Mouse (Mus musculus): Measurements from ENCODE around the gene Txlnb. TPM values are rescaled to one million over a fixed set of nuclear protein-coding genes. Genes with fewer than 3 reads are reported as not detected.

The Txlnb gene
- polyA plus RNA-seq (2012; rRNA removed) = 0.53 and 0.61 TPM in 2 replicates

DNA sequence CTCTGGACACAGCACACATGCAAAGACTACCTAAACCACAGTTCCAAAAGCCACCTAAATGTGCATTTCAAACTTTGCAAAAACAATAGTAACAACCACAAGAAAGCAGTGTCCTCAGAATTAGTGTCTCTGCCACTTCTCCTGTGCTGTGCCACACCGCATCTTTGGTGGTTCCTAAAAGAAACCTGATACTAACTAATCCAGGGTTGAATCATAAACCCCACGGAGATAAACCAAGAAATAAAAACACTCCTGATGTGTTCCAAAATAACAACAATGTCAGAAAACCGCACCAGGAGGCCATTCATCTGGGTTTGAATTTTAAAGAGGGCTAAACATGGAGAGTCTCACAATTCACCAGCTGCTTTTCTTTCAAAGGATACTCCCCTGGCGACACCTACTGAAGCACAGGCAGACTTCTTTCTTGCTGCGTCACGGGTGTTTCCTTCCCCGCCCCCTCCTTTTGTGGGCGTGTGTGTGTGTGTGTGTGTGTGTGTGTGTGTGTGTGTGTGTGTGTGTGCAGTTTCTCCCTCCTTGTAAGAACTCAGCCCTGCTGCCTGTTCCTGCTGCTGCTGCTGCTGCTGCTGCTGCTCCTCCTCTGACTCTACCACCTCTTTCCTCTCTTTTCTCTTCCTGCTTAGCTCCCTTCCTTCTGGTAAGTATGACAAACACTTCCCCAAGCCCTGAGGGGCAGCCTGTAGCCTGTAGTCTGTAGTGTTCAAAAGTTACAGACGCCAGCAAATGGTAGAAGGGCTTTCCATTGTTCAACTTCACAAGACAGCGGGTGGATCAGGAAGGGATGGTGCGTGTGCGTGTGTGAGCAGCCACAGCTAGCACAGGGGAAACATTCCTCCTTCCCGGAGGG, at the start of gene Txlnb:
Gene Txlnb, plus strand, starts transcription at position 460 of the 865 bp plus-strand sequence.
- peak within 1 kb of the TSS; percentile 72 for H3K27ac ChIP-seq (ENCODE audit: control insufficient read depth, insufficient read depth, low read depth, low read length)
- peaks cover 4% of the 10 kb centered on the region; the same call in 1 of the 2 replicates for H3K4me1 ChIP-seq (ENCODE audit: control insufficient read depth, insufficient read depth, low read length)
- no peaks in the 10 kb centered on the region for H3K27me3 ChIP-seq (ENCODE audit: control insufficient read depth, insufficient read depth, low read length)
- TF ChIP-seq POLR2A (IDR thresholded peaks at IDR 0.05; ENCODE audit: control insufficient read depth, low read depth, low read length) (no peak), CTCF (IDR thresholded peaks at IDR 0.05; ENCODE audit: control insufficient read depth, insufficient read depth, insufficient replicate concordance, low read depth, low read length) (no peak)
- H3K4me3 ChIP-seq (ENCODE audit: control insufficient read depth, low read depth, low read length) = no peak within 1 kb of the TSS
- no peaks in the 10 kb centered on the region for H3K36me3 ChIP-seq (ENCODE audit: control insufficient read depth, insufficient read depth, low read length)

DNA sequence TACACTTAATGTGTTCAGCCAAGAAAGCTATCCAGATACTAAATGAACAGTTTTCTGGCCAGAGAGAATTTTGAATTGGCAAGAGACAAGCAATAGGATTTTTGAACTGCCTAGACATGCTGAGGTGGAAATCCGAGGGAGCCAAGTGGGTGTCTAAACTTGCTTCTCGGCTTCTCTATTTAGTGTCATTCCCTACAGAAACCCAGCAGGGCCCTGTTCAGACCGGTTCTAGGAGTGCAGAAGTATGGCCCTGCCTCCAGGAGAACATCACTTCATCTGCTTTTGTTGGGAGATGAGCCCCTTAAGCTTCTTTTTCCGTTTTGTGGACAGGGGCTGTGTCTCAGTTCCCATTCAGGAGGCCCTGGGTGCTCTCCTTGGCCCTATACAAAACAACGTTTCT, 43.5 kb upstream of the Txlnb start:
- H3K4me3 ChIP-seq (ENCODE audit: control insufficient read depth, low read depth, low read length) = no peak overlapping the region
- H3K4me1 ChIP-seq (ENCODE audit: control insufficient read depth, insufficient read depth, low read length) = no peaks in the 10 kb centered on the region
- H3K27me3 ChIP-seq (ENCODE audit: control insufficient read depth, insufficient read depth, low read length) = no peaks in the 10 kb centered on the region
- H3K36me3 ChIP-seq (ENCODE audit: control insufficient read depth, insufficient read depth, low read length) = no peaks in the 10 kb centered on the region
- no peak overlapping the region for H3K27ac ChIP-seq (ENCODE audit: control insufficient read depth, insufficient read depth, low read depth, low read length)
- TF ChIP-seq CTCF (IDR thresholded peaks at IDR 0.05; ENCODE audit: control insufficient read depth, insufficient read depth, insufficient replicate concordance, low read depth, low read length) (no peak), POLR2A (IDR thresholded peaks at IDR 0.05; ENCODE audit: control insufficient read depth, low read depth, low read length) (no peak)

GRCm38 (mm10) chr10:17759772-17760171, 36.3 kb upstream of the Txlnb start:
- H3K36me3 ChIP-seq (ENCODE audit: control insufficient read depth, insufficient read depth, low read length) = no peaks in the 10 kb centered on the region

DNA sequence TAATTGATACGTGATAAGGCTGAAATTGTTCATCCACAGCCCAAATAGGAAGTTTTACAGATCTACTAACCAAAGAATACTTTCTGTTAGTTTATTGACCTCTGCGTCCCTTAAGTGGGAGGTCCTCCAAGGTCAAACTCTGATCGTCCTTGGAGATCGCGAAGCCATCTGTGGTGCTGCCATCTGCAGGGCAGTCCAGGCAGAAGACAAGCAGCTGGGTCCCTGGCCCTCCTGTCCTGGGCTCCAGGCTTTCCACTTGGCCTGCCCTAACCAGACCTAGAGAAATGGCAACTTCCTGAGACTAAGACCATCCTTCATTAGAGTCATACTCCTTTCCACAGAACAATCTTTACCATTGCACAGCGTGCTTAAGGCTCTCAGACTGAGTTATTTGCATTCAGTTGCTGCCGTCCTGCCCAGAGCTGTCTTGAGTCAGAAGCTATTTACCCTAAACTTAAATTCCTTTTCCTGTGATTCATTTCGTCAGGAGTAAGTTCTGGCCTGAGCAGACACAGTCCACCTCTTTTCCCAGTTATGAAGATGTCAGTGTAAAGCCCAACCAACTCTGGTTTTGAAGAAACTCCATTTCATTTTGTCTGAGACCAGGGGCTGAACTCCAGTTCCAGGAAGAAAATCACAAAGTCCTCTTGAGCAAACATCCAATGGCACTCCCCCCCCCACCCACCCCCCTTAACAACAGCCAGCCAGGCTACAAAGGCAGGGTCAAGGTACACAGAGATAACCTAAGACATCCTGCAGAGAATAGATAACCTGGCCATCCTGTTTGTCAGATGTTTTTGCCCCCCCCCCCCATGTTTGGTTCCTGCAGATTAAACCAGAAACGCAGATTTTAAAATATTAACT, 35.0 kb upstream of the Txlnb start:
- H3K36me3 ChIP-seq (ENCODE audit: control insufficient read depth, insufficient read depth, low read length) = no peaks in the 10 kb centered on the region
- TF ChIP-seq POLR2A (IDR thresholded peaks at IDR 0.05; ENCODE audit: control insufficient read depth, low read depth, low read length) = no peak
- TF ChIP-seq CTCF (IDR thresholded peaks at IDR 0.05; ENCODE audit: control insufficient read depth, insufficient read depth, insufficient replicate concordance, low read depth, low read length) = no peak
- no peak overlapping the region for H3K4me3 ChIP-seq (ENCODE audit: control insufficient read depth, low read depth, low read length)
- H3K4me1 ChIP-seq (ENCODE audit: control insufficient read depth, insufficient read depth, low read length) = no peaks in the 10 kb centered on the region
- peak overlapping the region; percentile 62; the same call in 1 of the 2 replicates for H3K27ac ChIP-seq (ENCODE audit: control insufficient read depth, insufficient read depth, low read depth, low read length)
- H3K27me3 ChIP-seq (ENCODE audit: control insufficient read depth, insufficient read depth, low read length) = no peaks in the 10 kb centered on the region

More at GRCm38 (mm10) chr10:17759772-17760171, 36.3 kb upstream of the Txlnb start:
- no peak overlapping the region for H3K27ac ChIP-seq (ENCODE audit: control insufficient read depth, insufficient read depth, low read depth, low read length)
- no peaks in the 10 kb centered on the region for H3K27me3 ChIP-seq (ENCODE audit: control insufficient read depth, insufficient read depth, low read length)
- no peaks in the 10 kb centered on the region for H3K4me1 ChIP-seq (ENCODE audit: control insufficient read depth, insufficient read depth, low read length)
- no peak overlapping the region for H3K4me3 ChIP-seq (ENCODE audit: control insufficient read depth, low read depth, low read length)
- TF ChIP-seq CTCF (IDR thresholded peaks at IDR 0.05; ENCODE audit: control insufficient read depth, insufficient read depth, insufficient replicate concordance, low read depth, low read length) (no peak), POLR2A (IDR thresholded peaks at IDR 0.05; ENCODE audit: control insufficient read depth, low read depth, low read length) (no peak)

DNA sequence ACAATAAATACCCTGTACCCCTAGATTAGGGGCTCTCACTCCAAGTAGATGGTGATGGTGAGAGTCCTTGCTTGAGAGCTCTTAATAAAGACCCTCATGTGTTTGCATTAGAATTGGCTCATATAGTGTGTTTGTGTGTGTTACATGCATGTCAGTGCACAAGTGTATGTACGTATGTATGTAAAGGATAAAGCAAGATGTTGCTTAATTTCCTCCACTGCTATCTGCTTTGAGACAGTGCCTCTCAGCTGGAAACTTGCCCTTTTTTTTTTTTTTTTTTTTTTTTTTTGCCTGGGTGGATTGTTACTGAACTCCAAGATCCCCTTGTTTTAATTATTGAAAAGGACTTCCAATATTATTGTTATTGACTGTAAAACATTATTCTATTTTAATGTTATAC, 34.4 kb upstream of the Txlnb start:
- Histone ChIP-seq H3K4me1 (ENCODE audit: control insufficient read depth, insufficient read depth, low read length) (no peaks in the 10 kb centered on the region), H3K36me3 (ENCODE audit: control insufficient read depth, insufficient read depth, low read length) (no peaks in the 10 kb centered on the region), H3K27me3 (ENCODE audit: control insufficient read depth, insufficient read depth, low read length) (no peaks in the 10 kb centered on the region), H3K4me3 (ENCODE audit: control insufficient read depth, low read depth, low read length) (no peak overlapping the region), H3K27ac (ENCODE audit: control insufficient read depth, insufficient read depth, low read depth, low read length) (no peak overlapping the region)
- no peak for TF ChIP-seq POLR2A (IDR thresholded peaks at IDR 0.05; ENCODE audit: control insufficient read depth, low read depth, low read length)
- TF ChIP-seq CTCF (IDR thresholded peaks at IDR 0.05; ENCODE audit: control insufficient read depth, insufficient read depth, insufficient replicate concordance, low read depth, low read length) = no peak

DNA sequence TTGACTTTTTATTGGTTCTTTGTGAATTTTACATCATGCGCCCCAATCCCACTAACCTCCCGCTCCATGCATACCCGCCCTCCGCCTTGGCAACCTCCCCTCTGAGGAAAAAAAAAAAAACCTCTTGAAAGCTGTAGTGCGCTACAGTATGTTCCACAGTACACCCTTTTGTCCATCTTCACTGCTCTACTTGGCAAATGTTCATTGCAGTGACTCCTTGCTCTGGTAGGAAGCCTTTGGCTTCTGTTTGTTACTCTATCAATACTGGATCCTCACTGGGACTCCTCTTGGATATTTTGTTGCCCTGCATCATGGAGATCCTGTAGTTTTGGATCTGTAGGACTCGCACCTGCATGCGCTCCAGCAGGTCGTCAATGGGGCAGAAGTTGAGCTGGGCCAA, 33.1 kb upstream of the Txlnb start:
- H3K36me3 ChIP-seq (ENCODE audit: control insufficient read depth, insufficient read depth, low read length) = no peaks in the 10 kb centered on the region
- no peak overlapping the region for H3K4me3 ChIP-seq (ENCODE audit: control insufficient read depth, low read depth, low read length)
- no peaks in the 10 kb centered on the region for H3K4me1 ChIP-seq (ENCODE audit: control insufficient read depth, insufficient read depth, low read length)
- H3K27me3 ChIP-seq (ENCODE audit: control insufficient read depth, insufficient read depth, low read length) = no peaks in the 10 kb centered on the region
- H3K27ac ChIP-seq (ENCODE audit: control insufficient read depth, insufficient read depth, low read depth, low read length) = no peak overlapping the region
- TF ChIP-seq POLR2A (IDR thresholded peaks at IDR 0.05; ENCODE audit: control insufficient read depth, low read depth, low read length) (no peak), CTCF (IDR thresholded peaks at IDR 0.05; ENCODE audit: control insufficient read depth, insufficient read depth, insufficient replicate concordance, low read depth, low read length) (no peak)

DNA sequence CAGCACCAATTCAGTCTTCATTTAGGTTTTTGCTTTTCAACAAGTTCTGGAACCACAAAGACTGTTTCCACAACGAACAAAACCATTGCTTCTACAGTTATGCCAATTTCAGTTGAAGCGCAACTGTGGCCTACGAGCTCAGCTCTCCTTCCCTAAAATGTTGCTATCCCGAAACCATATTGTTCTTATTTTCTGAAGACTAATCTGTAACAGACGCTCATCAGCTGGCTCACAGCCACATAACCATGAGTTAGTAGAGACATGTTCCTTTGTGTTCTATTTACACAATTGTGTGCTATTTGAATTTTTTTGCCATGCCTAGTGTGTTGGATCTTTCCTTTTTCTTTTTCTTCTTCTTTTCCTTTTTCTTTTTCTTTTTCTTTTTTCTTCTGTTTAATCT, 26.2 kb upstream of the Txlnb start:
- Histone ChIP-seq H3K36me3 (ENCODE audit: control insufficient read depth, insufficient read depth, low read length) (no peaks in the 10 kb centered on the region), H3K4me1 (ENCODE audit: control insufficient read depth, insufficient read depth, low read length) (peaks cover 2% of the 10 kb centered on the region; the same call in 1 of the 2 replicates), H3K4me3 (ENCODE audit: control insufficient read depth, low read depth, low read length) (no peak overlapping the region), H3K27me3 (ENCODE audit: control insufficient read depth, insufficient read depth, low read length) (no peaks in the 10 kb centered on the region), H3K27ac (ENCODE audit: control insufficient read depth, insufficient read depth, low read depth, low read length) (no peak overlapping the region)
- TF ChIP-seq POLR2A (IDR thresholded peaks at IDR 0.05; ENCODE audit: control insufficient read depth, low read depth, low read length) = no peak
- no peak for TF ChIP-seq CTCF (IDR thresholded peaks at IDR 0.05; ENCODE audit: control insufficient read depth, insufficient read depth, insufficient replicate concordance, low read depth, low read length)
